Mouse (Mus musculus) layer of hippocampus, postnatal 14 days (tissue): ENCODE data around the gene Cacybp. TPM values are rescaled to one million over a fixed set of nuclear protein-coding genes. Genes with fewer than 3 reads are reported as not detected.
A peak's percentile ranks its signal among the peaks of the same experiment; 100 is the strongest.

Source experiments
- DNase-seq, 2 experiments: peaks; one replicate each; pipeline ENCODE4 v3.0.0; 2021 to 2022; ENCODE audit warnings: low spot score in 2 of 2, mixed read lengths in 1 of 2
- total RNA-seq, 2 experiments: library from RNA; stranded (reverse); gene quantifications; 2 replicates each; pipeline ENCODE4 v1.2.3; 2021

The Cacybp gene
- total RNA-seq, 2 experiments from 2014 or later = 69.2 to 84.9 TPM

- DNase-seq = no peak
These were observed 5.2 kb upstream of the Cacybp start for GRCm38 (mm10) chr1:160217898-160218297.

- DNase-seq = no peak
These were observed 1.5 kb upstream of the Cacybp start for GRCm38 (mm10) chr1:160214171-160214570.

GRCm38 (mm10) chr1:160212123-160212691, 468 bp downstream of the Cacybp start:
- peak in 1 of 2 experiments; percentile 54 for DNase-seq

- peak in 1 of 2 experiments; percentile 24 for DNase-seq
These were observed 1.0 kb downstream of the Cacybp start for GRCm38 (mm10) chr1:160211597-160212122.

- no peak for DNase-seq
These were observed 2.1 kb downstream of the Cacybp start for GRCm38 (mm10) chr1:160210566-160210965.

- no peak for DNase-seq
These were observed 2.8 kb downstream of the Cacybp start for GRCm38 (mm10) chr1:160209844-160210243.

- no peak for DNase-seq
These were observed 7.2 kb downstream of the Cacybp start for GRCm38 (mm10) chr1:160205486-160205885.

GRCm38 (mm10) chr1:160195337-160195663, 17.4 kb downstream of the Cacybp start:
- no peak for DNase-seq

GRCm38 (mm10) chr1:160194529-160195336, 17.9 kb downstream of the Cacybp start, which contains the start of gene Mrps14:
Gene Mrps14, plus strand, starts transcription at chr1:160195215.
- peak; percentile 95 to 98 for DNase-seq

- DNase-seq = peak; percentile 29 to 68
These were observed 28.2 kb downstream of the Cacybp start for GRCm38 (mm10) chr1:160184506-160184905.

- DNase-seq = no peak
These were observed 31.5 kb downstream of the Cacybp start for GRCm38 (mm10) chr1:160181216-160181615.

- DNase-seq = no peak
These were observed 35.8 kb downstream of the Cacybp start for GRCm38 (mm10) chr1:160176903-160177302.

GRCm38 (mm10) chr1:160166600-160166999, 46.1 kb downstream of the Cacybp start:
- no peak for DNase-seq

- no peak for DNase-seq
These were observed 54.5 kb downstream of the Cacybp start for GRCm38 (mm10) chr1:160158190-160158589.

GRCm38 (mm10) chr1:160153480-160153879, 59.2 kb downstream of the Cacybp start, which contains the start of gene Tnn:
Gene Tnn, minus strand, starts transcription at chr1:160153580.
- no peak for DNase-seq

Other genes starting within 250 kb of the Cacybp start
- gene 4930523C07Rik, start 168.5 kb downstream of the Cacybp start, total RNA-seq = 1 to 10 TPM; 2.9 to 4.5 TPM
- gene Tnn, start 59.3 kb downstream of the Cacybp start, total RNA-seq = under 1 TPM in 1 of 2 experiments, not detected in 1; 0.14 TPM
- gene Mrps14, start 17.7 kb downstream of the Cacybp start, total RNA-seq = 10 to 100 TPM; 59.8 to 62.8 TPM